Mouse (Mus musculus): ENCODE results near the gene Cst6.
A peak's percentile ranks its signal among the peaks of the same experiment; 100 is the strongest.
"Not testable (repeated sequence)": the region's sequence is repeated elsewhere in the genome, so short reads cannot be mapped to it uniquely, and the experiment has no call there.

The Cst6 gene

DNA sequence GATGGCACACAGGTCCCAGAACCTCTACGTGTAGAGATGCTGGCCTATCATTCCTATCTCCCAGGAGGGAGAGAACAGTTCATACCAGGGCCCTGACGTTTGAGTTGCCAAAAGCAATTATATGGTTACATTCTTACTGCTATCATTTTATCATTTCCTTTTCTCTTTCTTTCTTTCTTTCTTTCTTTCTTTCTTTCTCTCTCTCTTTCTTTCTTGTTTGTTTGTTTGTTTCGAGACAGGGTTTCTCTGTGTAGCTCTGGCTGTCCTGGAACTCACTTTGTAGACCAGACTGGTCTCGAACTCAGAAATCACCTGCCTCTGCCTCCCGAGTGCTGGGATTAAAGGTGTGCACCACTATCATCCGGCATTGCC lies at the start of gene Cst6:
TSS of gene Cst6 (minus strand) at position 73 of the 372 bp plus-strand sequence.
- DNase-seq (ENCODE audit: low spot score), result not testable (repeated sequence)

- no peak for DNase-seq (ENCODE audit: low spot score)
Observed at GRCm38 (mm10) chr19:5395371-5395770, 46.0 kb upstream of the Cst6 start.

DNA sequence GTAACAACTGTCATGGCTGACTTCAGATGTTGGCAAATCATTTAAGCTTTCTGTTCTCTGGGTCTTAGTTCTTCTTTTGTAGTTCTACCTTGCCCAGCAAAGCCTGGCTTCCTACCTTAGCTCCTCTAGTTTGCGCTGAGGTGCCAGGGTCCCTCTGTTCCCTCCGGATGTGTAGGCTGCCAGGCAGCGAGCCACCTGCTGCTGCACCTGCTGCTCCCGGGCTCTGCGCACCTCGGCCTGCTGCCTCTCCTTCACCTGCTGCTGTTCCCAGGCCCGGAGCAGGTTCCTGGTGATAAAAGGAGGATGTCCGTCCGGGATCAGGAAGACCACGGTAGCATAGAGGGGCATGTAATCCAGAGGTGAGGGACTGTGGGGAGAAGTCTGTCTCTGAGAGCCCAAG lies 44.8 kb upstream of the Cst6 start:
- DNase-seq (ENCODE audit: low spot score), result no peak

GRCm38 (mm10) chr19:5392892-5393291 lies 43.5 kb upstream of the Cst6 start:
- peak; percentile 92 for DNase-seq (ENCODE audit: low spot score)

GRCm38 (mm10) chr19:5390416-5390815 lies 41.0 kb upstream of the Cst6 start:
- no peak for DNase-seq (ENCODE audit: low spot score)

DNA sequence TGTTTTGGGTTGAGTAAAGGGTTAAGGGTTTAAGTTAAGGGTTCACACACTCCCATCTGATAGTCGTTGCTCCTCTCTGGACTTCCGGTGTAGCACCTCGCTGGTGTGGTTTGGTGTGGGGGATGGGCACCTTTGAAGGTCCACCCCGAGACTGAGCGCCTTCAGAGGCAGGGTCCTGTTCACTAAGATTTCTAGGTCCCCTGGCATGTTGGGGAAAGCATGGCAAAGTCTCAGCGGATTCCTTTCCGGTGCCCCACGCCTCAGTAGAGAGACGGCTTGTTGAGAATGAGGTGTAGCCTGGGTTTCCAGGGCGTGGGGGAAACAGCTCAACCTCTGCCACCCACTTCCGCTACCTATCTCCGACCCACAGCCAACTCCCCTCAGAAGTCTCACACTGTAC lies 40.3 kb upstream of the Cst6 start:
- peak; percentile 68 for DNase-seq (ENCODE audit: low spot score)

- DNase-seq (ENCODE audit: low spot score), result peak; percentile 93
Observed at GRCm38 (mm10) chr19:5388588-5389242, 39.3 kb upstream of the Cst6 start, which contains the start of gene Sart1. Gene Sart1 (minus strand): TSS chr19:5388703.

- DNase-seq (ENCODE audit: low spot score), result peak; percentile 75
Observed at GRCm38 (mm10) chr19:5388011-5388441, 38.7 kb upstream of the Cst6 start.

GRCm38 (mm10) chr19:5384715-5385114 lies 35.3 kb upstream of the Cst6 start:
- no peak for DNase-seq (ENCODE audit: low spot score)

DNA sequence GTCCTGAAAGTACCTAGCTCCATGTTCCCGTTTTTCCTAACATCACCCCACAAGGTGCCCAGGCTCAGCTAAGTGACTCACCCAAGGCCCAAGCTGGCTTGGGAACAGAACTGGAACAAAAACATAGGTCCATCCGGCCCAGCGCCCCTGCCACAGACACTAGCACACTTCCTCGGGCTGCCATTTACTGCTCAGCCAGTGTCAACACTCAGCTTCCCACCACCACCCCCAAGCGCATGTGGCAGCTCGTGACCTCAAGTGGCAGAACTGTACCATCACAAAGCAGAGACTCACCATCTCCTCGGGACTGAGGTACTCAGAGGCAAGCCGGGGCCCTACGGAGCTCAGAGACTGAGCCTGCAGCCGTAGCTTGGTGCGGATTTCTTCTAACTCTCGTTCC lies 34.0 kb upstream of the Cst6 start:
- no peak for DNase-seq (ENCODE audit: low spot score)

DNA sequence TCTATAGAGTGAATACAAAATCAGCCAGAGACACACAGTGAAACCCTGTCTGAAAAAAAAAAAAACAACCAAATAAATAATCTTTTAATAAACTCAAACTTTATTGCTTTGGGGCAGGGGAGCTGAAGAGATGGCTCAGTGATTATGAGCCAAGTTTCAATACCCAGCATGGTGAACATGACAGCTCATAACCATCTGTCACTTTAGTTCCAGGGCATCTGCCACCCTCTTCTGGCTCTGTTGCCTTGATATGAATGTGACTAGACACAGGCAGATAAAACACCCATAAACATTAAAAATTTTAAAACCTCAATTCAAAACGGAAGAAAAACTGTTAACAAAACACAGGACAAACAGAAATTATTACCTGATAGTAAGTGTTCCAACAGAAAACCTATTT lies 28.1 kb upstream of the Cst6 start:
- DNase-seq (ENCODE audit: low spot score), result no peak

DNA sequence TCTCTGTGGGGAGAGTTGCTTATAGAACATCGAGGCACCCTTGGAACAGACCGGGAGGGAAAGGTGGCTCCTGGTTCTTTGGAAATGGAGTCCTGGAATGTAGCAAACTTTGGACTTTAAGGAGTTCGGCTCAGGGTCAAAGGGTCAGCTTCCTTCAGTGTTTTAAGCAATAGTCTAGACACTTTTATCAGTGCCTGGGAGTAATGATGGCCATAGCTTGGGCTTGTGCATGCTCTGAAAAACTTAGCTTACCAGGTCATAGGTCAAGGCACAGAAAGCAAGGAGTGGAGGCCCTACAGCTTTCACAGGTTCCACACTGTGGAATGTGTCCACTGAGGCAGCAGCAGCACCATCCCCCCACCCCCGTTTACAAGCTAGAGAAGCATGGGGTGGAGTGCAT lies 25.4 kb upstream of the Cst6 start:
- no peak for DNase-seq (ENCODE audit: low spot score)

DNA sequence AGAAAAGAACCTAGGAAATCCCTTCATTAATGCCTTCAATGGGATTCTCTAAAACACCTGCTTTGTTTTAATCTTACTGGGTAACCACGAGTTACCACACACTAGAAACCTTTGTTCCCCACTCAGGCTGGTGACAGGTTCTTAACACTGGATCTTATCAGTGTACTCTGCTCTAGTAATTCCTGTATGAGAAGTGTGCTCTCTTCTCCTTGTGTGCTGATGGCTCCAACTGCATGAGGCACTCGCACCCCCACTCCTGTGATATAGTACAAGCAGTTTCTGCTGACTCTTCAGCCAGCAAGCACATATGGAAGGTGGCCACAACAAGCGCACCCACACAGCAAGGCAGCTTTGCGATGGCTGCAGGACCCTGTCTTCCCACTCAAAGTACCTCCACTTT lies 24.8 kb upstream of the Cst6 start:
- DNase-seq (ENCODE audit: low spot score), result no peak

DNA sequence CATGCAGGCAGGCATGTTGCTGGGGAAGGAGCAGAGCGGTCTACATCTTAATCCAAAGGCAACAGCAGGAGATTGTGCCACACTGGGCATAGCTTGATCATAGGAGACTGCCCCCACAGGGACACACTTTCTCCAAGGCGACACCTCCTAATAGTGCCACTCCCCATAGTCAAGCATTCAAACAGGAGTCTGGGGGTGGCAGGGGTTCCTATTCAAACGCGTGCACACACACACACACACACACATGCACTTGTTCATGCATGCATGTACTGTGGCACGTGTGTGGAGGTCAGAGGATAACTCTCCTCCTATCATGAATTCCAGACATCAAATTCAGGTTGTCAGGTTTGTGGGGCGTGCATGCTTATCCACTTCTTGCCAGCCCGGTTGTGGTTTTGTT lies 23.4 kb upstream of the Cst6 start:
- no peak for DNase-seq (ENCODE audit: low spot score)

- DNase-seq (ENCODE audit: low spot score), result no peak
Observed at GRCm38 (mm10) chr19:5370932-5371331, 21.6 kb upstream of the Cst6 start.

- no peak for DNase-seq (ENCODE audit: low spot score)
Observed at GRCm38 (mm10) chr19:5367455-5367854, 18.1 kb upstream of the Cst6 start.

- no peak for DNase-seq (ENCODE audit: low spot score)
Observed at GRCm38 (mm10) chr19:5367053-5367359, 17.6 kb upstream of the Cst6 start, which contains the start of gene Banf1. Gene Banf1 (minus strand): TSS chr19:5367168.

- peak; percentile 94 for DNase-seq (ENCODE audit: low spot score)
Observed at GRCm38 (mm10) chr19:5366175-5367052, 17.0 kb upstream of the Cst6 start, which contains the start of gene Eif1ad. Gene Eif1ad (plus strand): TSS chr19:5366741.

GRCm38 (mm10) chr19:5365751-5366150 lies 16.4 kb upstream of the Cst6 start:
- DNase-seq (ENCODE audit: low spot score), result no peak

DNA sequence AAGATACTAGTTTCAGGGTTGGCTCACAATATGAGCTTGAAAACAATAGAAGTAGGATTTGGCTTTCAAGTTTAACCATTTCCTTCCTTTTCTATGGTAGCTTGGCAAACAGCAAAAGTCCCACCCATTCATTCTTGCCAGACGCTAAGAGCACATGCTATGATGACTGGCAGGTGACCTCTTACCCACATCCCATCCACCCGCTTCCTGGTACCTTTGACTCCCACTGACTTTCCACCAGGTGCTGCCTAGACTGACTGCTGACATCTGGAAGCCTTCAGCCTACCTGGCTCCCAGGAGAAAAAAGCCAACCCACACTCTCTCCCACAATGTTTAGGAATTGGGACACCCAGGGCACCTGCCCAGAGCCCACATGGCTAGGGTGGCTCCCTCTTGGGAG lies 14.8 kb upstream of the Cst6 start:
- DNase-seq (ENCODE audit: low spot score), result no peak

- no peak for DNase-seq (ENCODE audit: low spot score)
Observed at GRCm38 (mm10) chr19:5362186-5362585, 12.8 kb upstream of the Cst6 start.

DNA sequence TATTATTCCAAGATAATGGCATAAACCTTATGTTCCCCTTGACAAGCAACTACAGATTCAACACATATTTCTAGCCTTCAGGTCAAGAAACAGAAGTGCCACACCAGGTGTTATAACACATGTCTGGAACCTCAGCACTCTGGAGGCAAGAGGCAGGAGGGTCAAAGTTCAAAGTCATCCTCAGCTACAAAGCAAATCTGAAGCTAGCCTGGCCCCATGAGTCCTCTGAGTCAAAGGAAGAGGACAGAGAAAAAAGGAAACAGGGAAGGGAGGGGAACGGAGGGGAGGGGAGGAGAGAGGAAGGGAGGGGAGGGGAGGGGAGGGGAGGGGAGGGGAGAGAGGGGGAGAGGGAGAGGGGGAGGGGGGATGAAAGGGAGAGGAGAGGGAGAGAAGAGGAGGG lies 6.7 kb upstream of the Cst6 start:
- no peak for DNase-seq (ENCODE audit: low spot score)

DNA sequence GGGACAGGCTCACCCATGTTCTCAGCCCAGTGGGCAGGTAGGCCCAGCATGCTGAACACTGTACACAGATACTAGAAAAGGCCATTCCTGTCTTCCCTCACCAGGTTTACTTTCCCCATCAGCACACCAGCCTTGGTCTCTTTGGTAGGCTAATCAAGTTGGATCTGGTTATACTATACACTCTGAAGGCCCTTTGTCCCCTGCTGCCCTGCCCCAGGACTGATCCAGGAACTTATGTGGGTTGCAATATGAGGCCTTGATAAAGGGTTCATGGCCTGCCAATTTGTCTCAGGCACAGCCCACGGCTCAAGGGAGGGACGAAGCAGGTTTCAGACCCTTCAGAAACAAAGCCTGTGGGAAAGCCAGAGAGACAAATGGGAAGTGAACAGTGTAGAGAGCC lies 4.2 kb upstream of the Cst6 start:
- no peak for DNase-seq (ENCODE audit: low spot score)

All from testis, postnatal 10 days (tissue).